Mouse (Mus musculus) liver, embryonic 15.5 days (tissue): ENCODE measurements around the gene Hcfc1. TPM values are rescaled to one million over a fixed set of nuclear protein-coding genes. Genes with fewer than 3 reads are reported as not detected.

ENCODE experiments used
- ATAC-seq: fragments of 200-750 bp; cut with Nextera tagmentation; 2 replicates; pipeline ENCODE4 v1.8.0; 2017; ENCODE audit warnings: moderate number of reproducible peaks, mild to moderate bottlenecking, moderate library complexity; ENCODE audit not compliant: insufficient read depth
- H3K27ac ChIP-seq: fragments of 300-500 bp; sonication (generic); replicated peaks from 2 replicates; pipeline ENCODE4 v1.5.1; 2015; ENCODE audit warnings: mild to moderate bottlenecking, inconsistent platforms
- H3K27me3 ChIP-seq: fragments of 300-500 bp; sonication (generic); 2 replicates; pipeline ENCODE4 v1.6.1; 2015; ENCODE audit warnings: mild to moderate bottlenecking, inconsistent platforms
- H3K36me3 ChIP-seq: fragments of 300-500 bp; sonication (generic); replicated peaks from 2 replicates; pipeline ENCODE4 v1.6.1; 2015; ENCODE audit warnings: moderate library complexity, mild to moderate bottlenecking, inconsistent platforms
- H3K4me1 ChIP-seq: fragments of 300-500 bp; sonication (generic); replicated peaks from 2 replicates; pipeline ENCODE4 v1.6.1; 2015; ENCODE audit warnings: inconsistent platforms
- H3K4me2 ChIP-seq: fragments of 300-500 bp; sonication (generic); 2 replicates; pipeline ENCODE4 v1.6.1; 2015; ENCODE audit warnings: moderate library complexity, mild to moderate bottlenecking, inconsistent platforms
- H3K4me3 ChIP-seq: fragments of 300-500 bp; sonication (generic); replicated peaks from 2 replicates; pipeline ENCODE4 v1.5.1; 2015; ENCODE audit warnings: mild to moderate bottlenecking, inconsistent platforms
- H3K9ac ChIP-seq: fragments of 300-500 bp; sonication (generic); 2 replicates; pipeline ENCODE4 v1.6.1; 2015; ENCODE audit warnings: moderate library complexity, mild to moderate bottlenecking, inconsistent platforms
- H3K9me3 ChIP-seq: fragments of 300-500 bp; sonication (generic); replicated peaks from 2 replicates; pipeline ENCODE4 v1.6.1; 2016; ENCODE audit warnings: inconsistent platforms
- WGBS: fragments of 180-500 bp; shearing (Covaris S2); methylation state at CpG from one replicate; pipeline ENCODE4 v1.1.7; 2015; ENCODE audit warnings: mixed read lengths; ENCODE audit not compliant: insufficient replicate concordance; 5-methylcytosine and 5-hydroxymethylcytosine counted together
- polyA plus RNA-seq: library from polyadenylated mRNA; unstranded; fragments of >200 nt; fragmentation: Nextera tagmentation; extraction: Ambion mirVana; gene quantifications from 2 replicates; pipeline ENCODE4 v1.2.1, GENCODE M21; 2015

Gene Hcfc1
- polyA plus RNA-seq, 1 experiment from 2014 or later, result 29.6 TPM

- Histone ChIP-seq H3K27me3 (no peaks in the 10 kb centered on the region), H3K27ac (no peak overlapping the region), H3K36me3 (peaks cover 57% of the 10 kb centered on the region), H3K9me3 (no peaks in the 10 kb centered on the region), H3K4me1 (no peaks in the 10 kb centered on the region), H3K9ac (no peak overlapping the region), H3K4me3 (no peak overlapping the region), H3K4me2 (no peak overlapping the region)
- ATAC-seq, result 0 out of 2 replicates have a peak, but pooled peaks have one; percentile 18
- WGBS, result 54% methylated on average over 2 of the region's 2 CpGs
Measured at GRCm38 (mm10) chrX:73941860-73942259, 24.3 kb downstream of the Hcfc1 start.

GRCm38 (mm10) chrX:73931871-73932270 lies 34.3 kb downstream of the Hcfc1 start:
- ATAC-seq, result no peak
- peaks cover 26% of the 10 kb centered on the region for H3K4me1 ChIP-seq
- no peak overlapping the region for H3K4me3 ChIP-seq
- H3K36me3 ChIP-seq, result no peaks in the 10 kb centered on the region
- WGBS, result 44% methylated on average over 2 of the region's 2 CpGs
- H3K27ac ChIP-seq, result no peak overlapping the region
- no peaks in the 10 kb centered on the region for H3K27me3 ChIP-seq
- H3K4me2 ChIP-seq, result no peak overlapping the region
- H3K9me3 ChIP-seq, result no peaks in the 10 kb centered on the region
- H3K9ac ChIP-seq, result no peak overlapping the region

GRCm38 (mm10) chrX:73930402-73931062 lies 35.6 kb downstream of the Hcfc1 start, which contains the start of gene Renbp:
TSS of gene Renbp (minus strand) at chrX:73930850.
- H3K27ac ChIP-seq, result no peak within 1 kb of the TSS
- peak within 1 kb of the TSS; percentile 33 for H3K4me3 ChIP-seq
- H3K36me3 ChIP-seq, result no peaks in the 10 kb centered on the region
- 0 out of 2 replicates have a peak within 1 kb of the TSS, but pooled peaks have one; percentile 18 for H3K9ac ChIP-seq
- H3K4me1 ChIP-seq, result peaks cover 26% of the 10 kb centered on the region
- H3K4me2 ChIP-seq, result peak within 1 kb of the TSS; percentile 52
- no peaks in the 10 kb centered on the region for H3K27me3 ChIP-seq
- WGBS, result 32% methylated on average over 17 of the region's 17 CpGs
- ATAC-seq, result peak; percentile 85
- H3K9me3 ChIP-seq, result no peaks in the 10 kb centered on the region

- Histone ChIP-seq H3K4me3 (peak overlapping the region; percentile 68), H3K4me2 (peak overlapping the region; percentile 90), H3K27ac (peak overlapping the region; percentile 74), H3K4me1 (0 out of 2 replicates have a peak, but pooled peaks cover 7% of the 10 kb centered on the region), H3K27me3 (no peaks in the 10 kb centered on the region), H3K9me3 (no peaks in the 10 kb centered on the region), H3K9ac (peak overlapping the region; percentile 54), H3K36me3 (peaks cover 7% of the 10 kb centered on the region; the same call in 1 of the 2 replicates)
- no peak for ATAC-seq
- WGBS, result 72% methylated on average over 8 of the region's 8 CpGs
Measured at GRCm38 (mm10) chrX:73922550-73922882, 43.6 kb downstream of the Hcfc1 start.

- 0 out of 2 replicates have a peak, but pooled peaks cover 7% of the 10 kb centered on the region for H3K4me1 ChIP-seq
- H3K36me3 ChIP-seq, result peaks cover 11% of the 10 kb centered on the region; the same call in 1 of the 2 replicates
- ATAC-seq, result peak; percentile 97
- H3K27me3 ChIP-seq, result no peaks in the 10 kb centered on the region
- H3K9me3 ChIP-seq, result no peaks in the 10 kb centered on the region
- H3K4me2 ChIP-seq, result peak within 1 kb of the TSS; percentile 90
- H3K9ac ChIP-seq, result peak within 1 kb of the TSS; percentile 69
- 19% methylated on average over 43 of the region's 43 CpGs for WGBS
- peak within 1 kb of the TSS; percentile 68 for H3K4me3 ChIP-seq
- H3K27ac ChIP-seq, result peak within 1 kb of the TSS; percentile 74
Measured at GRCm38 (mm10) chrX:73921823-73922549, 44.2 kb downstream of the Hcfc1 start, which contains the start of the genes Arhgap4 and Naa10. TSS of gene Arhgap4 (minus strand) at chrX:73921870. TSS of gene Naa10 (minus strand) at chrX:73921944.

- Histone ChIP-seq H3K27me3 (no peaks in the 10 kb centered on the region), H3K4me2 (peak overlapping the region; percentile 90), H3K4me3 (peak overlapping the region; percentile 68), H3K9me3 (no peaks in the 10 kb centered on the region), H3K36me3 (peaks cover 11% of the 10 kb centered on the region; the same call in 1 of the 2 replicates), H3K9ac (peak overlapping the region; percentile 69), H3K27ac (peak overlapping the region; percentile 74), H3K4me1 (0 out of 2 replicates have a peak, but pooled peaks cover 7% of the 10 kb centered on the region)
- WGBS, result 12% methylated on average over 34 of the region's 34 CpGs
- ATAC-seq, result peak; percentile 26
Measured at GRCm38 (mm10) chrX:73921285-73921822, 44.8 kb downstream of the Hcfc1 start.

GRCm38 (mm10) chrX:73918631-73919030 lies 47.5 kb downstream of the Hcfc1 start:
- no peaks in the 10 kb centered on the region for H3K9me3 ChIP-seq
- peaks cover 11% of the 10 kb centered on the region; the same call in 1 of the 2 replicates for H3K36me3 ChIP-seq
- H3K4me2 ChIP-seq, result no peak overlapping the region
- H3K4me3 ChIP-seq, result no peak overlapping the region
- ATAC-seq, result no peak
- H3K4me1 ChIP-seq, result peaks cover 29% of the 10 kb centered on the region
- WGBS, result 71% methylated on average over 5 of the region's 5 CpGs
- H3K27me3 ChIP-seq, result no peaks in the 10 kb centered on the region
- no peak overlapping the region for H3K27ac ChIP-seq
- H3K9ac ChIP-seq, result no peak overlapping the region

GRCm38 (mm10) chrX:73916945-73917344 lies 49.2 kb downstream of the Hcfc1 start:
- Histone ChIP-seq H3K9me3 (no peaks in the 10 kb centered on the region), H3K27me3 (no peaks in the 10 kb centered on the region), H3K4me3 (no peak overlapping the region), H3K36me3 (peaks cover 11% of the 10 kb centered on the region; the same call in 1 of the 2 replicates), H3K4me2 (no peak overlapping the region), H3K27ac (no peak overlapping the region), H3K9ac (no peak overlapping the region), H3K4me1 (peaks cover 26% of the 10 kb centered on the region)
- no peak for ATAC-seq
- whole genome bisulfite sequencing, result 76% methylated on average over 8 of the region's 8 CpGs

GRCm38 (mm10) chrX:73914827-73915703 lies 51.1 kb downstream of the Hcfc1 start:
- Histone ChIP-seq H3K27ac (peak overlapping the region; percentile 77), H3K27me3 (no peaks in the 10 kb centered on the region), H3K9ac (peak overlapping the region; percentile 25; the same call in 1 of the 2 replicates), H3K4me3 (peak overlapping the region; percentile 49), H3K9me3 (no peaks in the 10 kb centered on the region), H3K4me1 (peaks cover 39% of the 10 kb centered on the region), H3K36me3 (peaks cover 11% of the 10 kb centered on the region; the same call in 1 of the 2 replicates), H3K4me2 (peak overlapping the region; percentile 72)
- 19% methylated on average over 31 of the region's 31 CpGs for WGBS
- ATAC-seq, result peak; percentile 95

- Histone ChIP-seq H3K4me1 (peaks cover 45% of the 10 kb centered on the region), H3K4me3 (no peak overlapping the region), H3K36me3 (no peaks in the 10 kb centered on the region), H3K27me3 (no peaks in the 10 kb centered on the region), H3K27ac (peak overlapping the region; percentile 72), H3K9ac (no peak overlapping the region), H3K4me2 (peak overlapping the region; percentile 74), H3K9me3 (no peaks in the 10 kb centered on the region)
- no peak for ATAC-seq
- 46% methylated on average over 2 of the region's 2 CpGs for whole genome bisulfite sequencing
Measured at GRCm38 (mm10) chrX:73911588-73911987, 54.6 kb downstream of the Hcfc1 start.
